Mouse (Mus musculus) limb, embryonic 12.5 days (tissue): ENCODE results near the gene Myom1. TPM values are rescaled to one million over a fixed set of nuclear protein-coding genes. Genes with fewer than 3 reads are reported as not detected.

Source experiments
- ATAC-seq: fragments of 200-750 bp; cut with Nextera tagmentation; 2 replicates; pipeline ENCODE4 v1.8.0; 2017; ENCODE audit warnings: low read depth, moderate TSS enrichment; ENCODE audit not compliant: insufficient number of reproducible peaks, insufficient read depth, low FRiP score, low TSS enrichment
- H3K27ac ChIP-seq: fragments of 300-500 bp; sonication (generic); 2 replicates; pipeline ENCODE4 v1.5.1; 2016; ENCODE audit warnings: mild to moderate bottlenecking, moderate library complexity
- H3K27me3 ChIP-seq: fragments of 300-500 bp; sonication (generic); 2 replicates; pipeline ENCODE4 v1.6.1; 2016; ENCODE audit warnings: mild to moderate bottlenecking, moderate library complexity
- H3K36me3 ChIP-seq: fragments of 300-500 bp; sonication (generic); 2 replicates; pipeline ENCODE4 v1.6.1; 2016; ENCODE audit warnings: mild to moderate bottlenecking, moderate library complexity
- H3K4me1 ChIP-seq: fragments of 300-500 bp; sonication (generic); replicated peaks from 2 replicates; pipeline ENCODE4 v1.6.1; 2016
- H3K4me2 ChIP-seq: fragments of 300-500 bp; sonication (generic); 2 replicates; pipeline ENCODE4 v1.6.1; 2016; ENCODE audit warnings: mild to moderate bottlenecking, moderate library complexity
- H3K4me3 ChIP-seq: fragments of 300-500 bp; sonication (generic); replicated peaks from 2 replicates; pipeline ENCODE4 v1.5.1; 2016; ENCODE audit warnings: mild to moderate bottlenecking
- H3K9ac ChIP-seq: fragments of 300-500 bp; sonication (generic); replicated peaks from 2 replicates; pipeline ENCODE4 v1.6.1; 2016; ENCODE audit warnings: mild to moderate bottlenecking, moderate library complexity
- H3K9me3 ChIP-seq: fragments of 300-500 bp; sonication (generic); 2 replicates; pipeline ENCODE4 v1.6.1; 2016; ENCODE audit warnings: mild to moderate bottlenecking, moderate library complexity
- WGBS: fragments of 180-500 bp; shearing (Covaris S2); methylation state at CpG from one replicate; pipeline ENCODE4 v1.1.7; 2016; 5-methylcytosine and 5-hydroxymethylcytosine counted together
- polyA plus RNA-seq: library from polyadenylated mRNA; unstranded; fragments of >200 nt; fragmentation: Nextera tagmentation; extraction: Ambion mirVana; gene quantifications from 2 replicates; pipeline ENCODE4 v1.2.1, GENCODE M21; 2016

Gene Myom1
- polyA plus RNA-seq, 1 experiment from 2014 or later, result 7.6 TPM

DNA sequence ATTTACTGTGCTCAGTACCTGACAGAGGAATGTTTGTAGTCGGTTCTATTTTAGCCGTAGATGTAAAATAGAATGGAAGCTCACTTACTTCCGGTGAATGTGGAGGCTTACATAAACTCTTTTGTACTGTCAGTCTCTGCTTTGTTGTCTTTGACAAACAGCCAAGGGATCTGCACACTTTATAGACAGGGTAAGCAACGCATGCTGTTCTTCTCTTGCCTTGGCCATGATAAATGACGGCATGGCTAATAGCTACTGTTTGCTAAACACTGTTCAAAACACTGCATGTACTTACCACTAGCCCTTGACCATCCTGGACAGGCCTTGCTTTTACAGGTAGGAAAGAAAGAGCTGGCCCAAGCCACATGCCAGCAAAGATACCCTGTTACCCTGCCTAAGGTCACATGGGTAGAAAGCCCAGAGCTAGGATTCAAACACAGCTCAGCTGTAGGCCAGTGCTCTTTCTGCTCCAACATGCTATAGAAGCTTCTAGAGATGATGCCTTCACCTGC, 59.7 kb downstream of the Myom1 start:
- H3K27ac ChIP-seq, result no peak overlapping the region
- H3K27me3 ChIP-seq, result no peaks in the 10 kb centered on the region
- ATAC-seq, result no peak
- H3K4me2 ChIP-seq, result no peak overlapping the region
- H3K9me3 ChIP-seq, result no peaks in the 10 kb centered on the region
- H3K4me1 ChIP-seq, result peaks cover 12% of the 10 kb centered on the region; the same call in 1 of the 2 replicates
- H3K36me3 ChIP-seq, result no peaks in the 10 kb centered on the region
- H3K4me3 ChIP-seq, result no peak overlapping the region
- WGBS, result 87% methylated on average over 5 of the region's 5 CpGs
- H3K9ac ChIP-seq, result no peak overlapping the region

DNA sequence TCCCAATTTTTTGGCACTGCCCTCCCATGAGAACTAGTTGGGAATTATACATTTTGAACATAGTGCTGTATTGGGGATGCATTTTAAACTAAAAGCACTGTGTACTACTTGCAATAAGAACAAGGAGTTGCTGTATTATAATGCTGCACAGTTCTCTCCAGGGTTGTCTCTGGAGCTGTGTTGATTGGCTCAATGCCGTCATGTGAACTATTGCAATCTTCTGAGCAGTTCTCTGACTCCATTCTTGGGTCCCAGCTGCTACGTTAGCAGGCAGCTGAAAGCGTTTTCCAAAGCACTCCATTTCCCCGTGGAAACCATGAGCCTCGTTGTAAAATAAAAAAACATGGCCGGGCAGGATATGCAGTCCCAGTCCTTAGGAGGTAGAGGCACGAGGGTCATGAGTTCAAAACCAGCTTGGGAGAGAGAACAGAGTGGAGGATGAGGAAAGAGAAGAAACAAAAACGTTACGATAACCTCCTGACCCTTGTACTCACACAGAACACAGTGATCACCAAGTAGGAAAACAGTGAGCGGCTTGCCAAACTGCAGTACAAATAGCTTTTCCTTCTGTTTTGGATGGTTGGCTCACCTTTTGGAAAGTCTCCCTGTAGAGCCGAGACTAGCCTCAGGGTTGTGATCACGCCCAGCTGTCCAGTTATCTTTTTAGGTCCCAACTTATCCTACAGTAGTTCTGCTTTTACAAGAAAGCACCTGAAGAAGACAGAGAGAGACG, 60.6 kb downstream of the Myom1 start:
- no peaks in the 10 kb centered on the region for H3K27me3 ChIP-seq
- 71% methylated on average over 13 of the region's 13 CpGs for WGBS

DNA sequence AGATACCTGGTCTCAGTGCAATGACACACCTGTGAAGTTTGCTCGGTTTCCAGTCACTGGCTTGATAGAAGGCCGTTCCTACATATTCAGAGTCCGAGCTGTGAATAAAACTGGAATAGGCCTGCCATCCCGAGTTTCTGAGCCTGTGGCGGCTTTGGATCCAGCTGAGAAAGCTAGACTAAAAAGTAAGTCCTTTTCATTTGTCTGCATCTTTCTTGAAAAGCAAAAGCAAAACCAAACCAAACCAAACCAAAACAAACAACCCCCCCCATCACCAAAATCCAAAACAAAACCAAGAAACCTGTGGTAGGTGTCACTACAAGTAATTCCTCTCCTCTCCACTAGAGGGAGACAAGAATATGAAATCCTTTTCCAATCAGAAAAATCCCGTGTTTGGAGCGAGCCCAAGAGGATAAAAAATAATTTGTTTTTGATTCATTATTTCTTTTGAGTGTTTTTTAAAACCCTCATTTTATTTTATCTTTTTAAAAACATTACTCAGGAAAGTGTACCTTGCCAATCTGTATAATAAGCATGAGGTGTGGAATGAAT, 62.1 kb downstream of the Myom1 start:
- H3K4me2 ChIP-seq, result no peak overlapping the region
- no peak for ATAC-seq
- no peak overlapping the region for H3K4me3 ChIP-seq
- peaks cover 5% of the 10 kb centered on the region; the same call in 1 of the 2 replicates for H3K4me1 ChIP-seq
- no peaks in the 10 kb centered on the region for H3K9me3 ChIP-seq
- H3K27me3 ChIP-seq, result no peaks in the 10 kb centered on the region
- no peaks in the 10 kb centered on the region for H3K36me3 ChIP-seq
- WGBS, result 63% methylated on average over 7 of the region's 7 CpGs
- H3K9ac ChIP-seq, result no peak overlapping the region
- no peak overlapping the region for H3K27ac ChIP-seq

More for the DNA sequence above, 60.6 kb downstream of the Myom1 start:
- H3K36me3 ChIP-seq, result no peaks in the 10 kb centered on the region
- peaks cover 6% of the 10 kb centered on the region; the same call in 1 of the 2 replicates for H3K4me1 ChIP-seq
- H3K4me3 ChIP-seq, result no peak overlapping the region
- H3K27ac ChIP-seq, result no peak overlapping the region
- no peak overlapping the region for H3K4me2 ChIP-seq
- H3K9me3 ChIP-seq, result no peaks in the 10 kb centered on the region
- no peak for ATAC-seq
- no peak overlapping the region for H3K9ac ChIP-seq

DNA sequence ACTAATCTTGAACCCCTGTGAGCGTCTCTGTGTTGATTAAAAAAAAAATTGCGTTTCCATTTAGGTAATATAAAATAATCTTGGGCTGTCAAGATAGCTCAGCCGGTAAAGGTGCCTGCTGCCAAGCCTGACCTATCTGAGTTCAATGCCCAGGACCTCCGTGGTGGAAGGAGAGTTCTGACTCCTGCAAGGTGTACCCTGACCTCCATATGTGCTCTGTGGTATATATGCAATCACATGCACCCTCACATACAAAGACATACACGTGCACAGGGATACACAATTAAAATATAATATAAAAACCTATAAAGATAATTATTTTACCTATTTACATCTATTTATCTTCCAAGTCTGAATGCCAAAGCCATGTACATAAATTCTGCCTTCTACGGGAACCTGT, 62.7 kb downstream of the Myom1 start:
- no peaks in the 10 kb centered on the region for H3K9me3 ChIP-seq
- H3K27ac ChIP-seq, result no peak overlapping the region
- H3K27me3 ChIP-seq, result no peaks in the 10 kb centered on the region
- no peaks in the 10 kb centered on the region for H3K36me3 ChIP-seq
- no peak overlapping the region for H3K4me2 ChIP-seq
- 80% methylated on average over 6 of the region's 6 CpGs for WGBS
- ATAC-seq, result no peak
- H3K4me3 ChIP-seq, result no peak overlapping the region
- H3K4me1 ChIP-seq, result peaks cover 5% of the 10 kb centered on the region; the same call in 1 of the 2 replicates
- no peak overlapping the region for H3K9ac ChIP-seq

DNA sequence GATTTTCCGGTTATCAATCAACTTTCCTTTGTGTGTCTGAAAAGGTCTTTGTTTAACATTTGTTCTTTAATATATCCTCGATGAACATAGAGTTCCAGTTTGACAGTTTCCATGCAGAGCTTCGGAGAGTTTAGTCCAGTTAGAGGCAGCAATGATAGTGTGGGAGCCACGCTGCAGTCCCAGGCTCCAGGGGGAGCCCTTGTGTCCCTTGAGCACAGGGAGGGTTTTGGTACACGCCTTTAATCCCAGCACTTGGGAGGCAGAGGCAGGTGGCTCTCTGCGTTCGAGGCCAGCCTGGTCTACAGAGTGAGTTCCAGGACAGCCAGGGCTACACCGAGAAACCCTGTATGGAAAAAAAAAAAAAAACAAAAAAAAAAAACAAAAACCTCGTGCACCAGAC, 66.7 kb downstream of the Myom1 start:
- Histone ChIP-seq H3K27me3 (no peaks in the 10 kb centered on the region), H3K27ac (no peak overlapping the region), H3K9ac (no peak overlapping the region), H3K4me2 (no peak overlapping the region), H3K36me3 (no peaks in the 10 kb centered on the region), H3K9me3 (no peaks in the 10 kb centered on the region), H3K4me3 (no peak overlapping the region), H3K4me1 (no peaks in the 10 kb centered on the region)
- 84% methylated on average over 9 of the region's 9 CpGs for WGBS
- no peak for ATAC-seq

DNA sequence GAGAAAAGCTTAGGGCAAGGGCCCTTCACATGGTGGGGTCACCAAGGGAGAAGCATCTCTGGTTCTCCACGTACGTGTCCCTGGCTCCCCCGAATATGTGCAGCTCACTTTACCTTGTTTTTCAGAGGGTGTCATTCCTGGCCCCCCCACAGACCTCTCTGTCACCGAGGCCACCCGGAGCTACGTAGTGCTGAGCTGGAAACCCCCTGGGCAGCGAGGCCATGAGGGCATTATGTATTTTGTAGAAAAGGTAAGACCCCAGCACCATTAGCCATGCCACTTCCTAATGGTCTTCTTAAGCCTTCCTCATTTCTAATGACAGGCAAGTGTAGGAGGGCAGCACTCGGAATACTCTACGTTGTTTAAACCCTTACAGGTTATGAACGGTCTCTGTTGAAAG, 69.5 kb downstream of the Myom1 start:
- Histone ChIP-seq H3K9me3 (no peaks in the 10 kb centered on the region), H3K9ac (no peak overlapping the region), H3K36me3 (no peaks in the 10 kb centered on the region), H3K4me1 (no peaks in the 10 kb centered on the region), H3K4me2 (no peak overlapping the region), H3K4me3 (no peak overlapping the region), H3K27me3 (no peaks in the 10 kb centered on the region), H3K27ac (no peak overlapping the region)
- ATAC-seq, result no peak
- WGBS, result 90% methylated on average over 10 of the region's 10 CpGs

DNA sequence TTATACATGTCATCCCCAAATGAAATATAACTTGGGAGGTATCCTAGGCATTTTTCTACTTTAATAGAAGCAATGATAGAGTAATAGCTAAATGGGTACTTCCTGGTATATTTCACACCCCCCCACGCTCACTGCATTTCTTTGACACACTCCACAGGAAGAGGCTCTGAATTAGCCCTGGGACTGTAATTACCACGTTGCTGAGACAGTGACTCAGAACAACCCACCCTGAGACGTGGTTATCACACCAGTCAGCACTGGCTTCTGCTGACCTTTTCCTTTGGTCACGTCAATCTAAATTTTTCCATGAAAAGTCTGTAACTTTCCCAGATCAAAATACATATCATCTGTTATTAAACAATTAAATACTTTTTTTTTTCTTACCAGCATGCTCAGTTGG, 72.0 kb downstream of the Myom1 start:
- Histone ChIP-seq H3K36me3 (no peaks in the 10 kb centered on the region), H3K9me3 (no peaks in the 10 kb centered on the region), H3K9ac (no peak overlapping the region), H3K27me3 (no peaks in the 10 kb centered on the region), H3K27ac (no peak overlapping the region), H3K4me2 (no peak overlapping the region), H3K4me1 (no peaks in the 10 kb centered on the region), H3K4me3 (no peak overlapping the region)
- 50% methylated on average over 4 of the region's 4 CpGs for WGBS
- ATAC-seq, result no peak

DNA sequence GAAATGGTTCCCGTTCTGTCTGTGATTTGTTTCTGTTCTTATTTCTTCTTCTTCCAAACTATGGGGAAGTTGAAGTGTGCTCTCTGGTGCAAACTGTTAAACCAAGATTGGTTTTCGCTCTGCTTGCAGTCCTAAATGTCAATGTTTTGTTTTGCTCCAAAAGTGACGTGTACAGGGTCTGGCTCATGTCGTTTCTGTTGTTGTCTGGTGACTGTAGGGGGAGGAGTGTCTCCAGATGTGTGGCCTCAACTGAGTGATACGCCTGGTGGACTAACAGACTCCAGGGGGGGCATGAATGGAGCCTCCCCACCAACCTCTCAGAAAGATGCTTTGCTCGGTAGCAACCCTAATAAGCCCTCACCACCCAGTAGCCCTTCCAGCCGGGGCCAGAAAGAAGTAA, 79.6 kb downstream of the Myom1 start:
- Histone ChIP-seq H3K9ac (no peak overlapping the region), H3K4me3 (no peak overlapping the region), H3K27ac (no peak overlapping the region), H3K4me2 (no peak overlapping the region), H3K4me1 (no peaks in the 10 kb centered on the region), H3K9me3 (no peaks in the 10 kb centered on the region), H3K36me3 (no peaks in the 10 kb centered on the region), H3K27me3 (no peaks in the 10 kb centered on the region)
- no peak for ATAC-seq
- WGBS, result 48% methylated on average over 7 of the region's 7 CpGs

DNA sequence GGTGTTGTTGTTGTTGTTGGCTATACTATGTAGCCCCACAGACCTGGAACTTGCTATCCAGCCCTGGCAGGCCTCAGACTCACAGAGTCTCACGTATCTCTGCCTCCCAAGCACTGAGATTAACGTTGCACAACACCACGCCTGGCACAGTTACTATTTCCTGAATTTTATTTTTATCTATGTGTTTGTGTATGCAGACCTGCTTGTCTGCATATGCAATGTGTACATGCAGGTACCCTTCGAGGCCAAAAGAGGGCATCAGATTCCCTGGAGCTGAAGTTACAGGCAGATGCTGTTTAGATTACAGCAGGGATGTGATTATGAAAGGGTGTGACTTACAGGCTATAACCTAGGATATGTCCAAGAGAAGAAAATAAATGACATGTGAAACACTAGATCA, 84.5 kb downstream of the Myom1 start:
- Histone ChIP-seq H3K4me3 (no peak overlapping the region), H3K36me3 (no peaks in the 10 kb centered on the region), H3K4me1 (no peaks in the 10 kb centered on the region), H3K4me2 (no peak overlapping the region), H3K9me3 (no peaks in the 10 kb centered on the region), H3K9ac (no peak overlapping the region), H3K27me3 (no peaks in the 10 kb centered on the region), H3K27ac (no peak overlapping the region)
- no peak for ATAC-seq
- 85% methylated on average over 4 of the region's 4 CpGs for WGBS

DNA sequence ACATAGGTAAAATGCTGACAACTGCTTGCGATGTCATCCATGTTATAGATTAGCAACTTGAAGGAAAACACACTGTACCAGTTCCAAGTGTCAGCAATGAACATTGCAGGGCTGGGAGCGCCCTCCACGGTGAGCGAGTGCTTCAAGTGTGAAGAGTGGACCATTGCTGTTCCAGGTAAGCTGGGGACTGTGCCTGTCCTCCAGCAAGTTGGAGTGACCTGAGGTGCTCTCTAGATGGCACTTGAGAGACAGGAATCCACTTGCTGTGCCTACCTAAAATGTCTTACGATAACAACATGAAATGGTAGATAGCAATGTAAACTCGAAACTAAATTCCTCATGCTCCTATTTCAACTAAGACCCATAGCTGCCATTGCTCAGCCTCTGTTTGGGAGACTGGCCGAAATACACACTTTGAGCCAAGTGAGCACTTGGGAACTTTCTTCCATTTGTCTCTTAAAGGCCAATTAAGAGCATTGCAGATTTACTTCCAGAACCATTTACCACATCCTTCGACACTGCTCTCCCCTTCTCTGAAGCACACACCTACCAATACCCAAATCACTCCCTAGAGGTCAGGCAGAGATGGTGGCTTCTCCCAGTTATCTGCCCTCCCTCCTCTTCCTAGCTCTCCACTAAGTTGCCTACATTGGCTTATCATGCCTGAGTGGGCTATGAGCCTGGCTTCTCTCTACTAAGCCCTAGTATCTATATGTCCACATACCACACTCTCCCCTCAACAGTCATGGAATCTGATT, 85.1 kb downstream of the Myom1 start:
- 87% methylated on average over 8 of the region's 8 CpGs for WGBS
- no peaks in the 10 kb centered on the region for H3K4me1 ChIP-seq
- H3K27ac ChIP-seq, result no peak overlapping the region
- ATAC-seq, result no peak
- no peaks in the 10 kb centered on the region for H3K27me3 ChIP-seq
- H3K9me3 ChIP-seq, result no peaks in the 10 kb centered on the region
- H3K4me3 ChIP-seq, result no peak overlapping the region
- no peak overlapping the region for H3K9ac ChIP-seq
- H3K4me2 ChIP-seq, result no peak overlapping the region
- H3K36me3 ChIP-seq, result no peaks in the 10 kb centered on the region

DNA sequence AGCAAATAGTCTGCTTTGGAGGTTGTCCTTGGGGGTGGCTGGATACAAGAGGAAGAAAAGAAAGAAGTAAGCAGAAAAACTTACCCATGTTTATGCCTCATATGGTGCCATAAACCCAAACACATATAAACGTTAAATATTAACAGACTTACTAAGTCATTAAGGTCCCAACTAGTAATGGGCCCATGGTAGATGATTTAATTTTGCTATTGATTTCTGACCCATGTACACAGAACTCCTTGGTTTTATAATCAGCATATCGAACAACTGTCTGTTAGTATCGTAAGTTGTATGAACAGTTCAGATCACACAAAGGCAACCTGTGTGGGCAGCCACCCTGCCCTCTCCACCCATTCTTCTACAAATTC, 85.7 kb downstream of the Myom1 start:
- no peak overlapping the region for H3K4me3 ChIP-seq
- H3K4me2 ChIP-seq, result no peak overlapping the region
- WGBS, result 89% methylated on average over 3 of the region's 3 CpGs
- H3K36me3 ChIP-seq, result no peaks in the 10 kb centered on the region
- no peaks in the 10 kb centered on the region for H3K4me1 ChIP-seq
- no peaks in the 10 kb centered on the region for H3K27me3 ChIP-seq
- no peak overlapping the region for H3K27ac ChIP-seq
- no peak overlapping the region for H3K9ac ChIP-seq
- no peaks in the 10 kb centered on the region for H3K9me3 ChIP-seq
- no peak for ATAC-seq
